Mouse (Mus musculus) neural tube, embryonic 11.5 days (tissue): ENCODE results near the gene Gp9. TPM values are rescaled to one million over a fixed set of nuclear protein-coding genes. Genes with fewer than 3 reads are reported as not detected.
"Not testable (repeated sequence)": the region's sequence is repeated elsewhere in the genome, so short reads cannot be mapped to it uniquely, and the experiment has no call there.

Experiments used
- ATAC-seq: fragments of 200-750 bp; cut with Nextera tagmentation; 2 replicates; pipeline ENCODE4 v1.8.0; 2017; ENCODE audit warnings: moderate number of reproducible peaks, mild to moderate bottlenecking, moderate TSS enrichment, moderate library complexity; ENCODE audit not compliant: insufficient read depth, low FRiP score, low TSS enrichment
- DNase-seq: peaks from one replicate; pipeline ENCODE4 v3.0.0-alpha.2; 2015; ENCODE audit warnings: low spot score
- H3K27ac ChIP-seq: fragments of 300-500 bp; sonication (generic); 2 replicates; pipeline ENCODE4 v1.5.1; 2014; ENCODE audit warnings: low read depth, mild to moderate bottlenecking, low read length
- H3K27me3 ChIP-seq: fragments of 300-500 bp; sonication (generic); 2 replicates; pipeline ENCODE4 v1.6.1; 2014; ENCODE audit warnings: mild to moderate bottlenecking, low read length, mixed read lengths; ENCODE audit not compliant: control insufficient read depth, insufficient read depth
- H3K36me3 ChIP-seq: fragments of 300-500 bp; sonication (generic); 2 replicates; pipeline ENCODE4 v1.6.1; 2014; ENCODE audit warnings: mild to moderate bottlenecking, low read length, moderate library complexity, mixed read lengths; ENCODE audit not compliant: control insufficient read depth, insufficient read depth
- H3K4me1 ChIP-seq: fragments of 300-500 bp; sonication (generic); 2 replicates; pipeline ENCODE4 v1.6.1; 2014; ENCODE audit warnings: low read length, mixed read lengths; ENCODE audit not compliant: control insufficient read depth, insufficient read depth
- H3K4me2 ChIP-seq: fragments of 300-500 bp; sonication (generic); 2 replicates; pipeline ENCODE4 v1.6.1; 2014; ENCODE audit warnings: low read depth, mild to moderate bottlenecking, moderate library complexity
- H3K4me3 ChIP-seq: fragments of 300-500 bp; sonication (generic); 2 replicates; pipeline ENCODE4 v1.5.1; 2014; ENCODE audit warnings: low read depth, low read length
- H3K9ac ChIP-seq: fragments of 300-500 bp; sonication (generic); 2 replicates; pipeline ENCODE4 v1.6.1; 2014; ENCODE audit warnings: mild to moderate bottlenecking, low read length
- H3K9me3 ChIP-seq: fragments of 300-500 bp; sonication (generic); 2 replicates; pipeline ENCODE4 v1.6.1; 2016; ENCODE audit warnings: low read length; ENCODE audit not compliant: control insufficient read depth
- WGBS: fragments of 180-500 bp; shearing (Covaris S2); extraction: QIAGEN DNeasy Blood & Tissue Kit; methylation state at CpG from one replicate; pipeline ENCODE4 v1.1.7; 2014; 5-methylcytosine and 5-hydroxymethylcytosine counted together
- polyA plus RNA-seq: library from polyadenylated mRNA; unstranded; fragments of >200 nt; fragmentation: Nextera tagmentation; extraction: Ambion mirVana; gene quantifications from 2 replicates; pipeline ENCODE4 v1.2.1, GENCODE M21; 2014

Gp9 gene
- polyA plus RNA-seq, 1 experiment from 2014 or later, result 2.6 TPM

- DNase-seq (no peak), ATAC-seq (no peak)
- H3K4me1 ChIP-seq, result no peaks in the 10 kb centered on the region
- H3K9ac ChIP-seq, result no peak overlapping the region
- no peak overlapping the region for H3K4me3 ChIP-seq
- H3K36me3 ChIP-seq, result peaks cover 4% of the 10 kb centered on the region; the same call in 1 of the 2 replicates
- no peak overlapping the region for H3K4me2 ChIP-seq
- WGBS, result 78% methylated on average over 3 of the region's 3 CpGs
- no peaks in the 10 kb centered on the region for H3K9me3 ChIP-seq
- no peaks in the 10 kb centered on the region for H3K27me3 ChIP-seq
- no peak overlapping the region for H3K27ac ChIP-seq
Observed at GRCm38 (mm10) chr6:87759404-87759803, 18.5 kb upstream of the Gp9 start.

GRCm38 (mm10) chr6:87759850-87760249 is 18.0 kb upstream of the Gp9 start:
- Histone ChIP-seq H3K27me3 (no peaks in the 10 kb centered on the region), H3K9ac (no peak overlapping the region), H3K4me3 (no peak overlapping the region), H3K4me1 (no peaks in the 10 kb centered on the region), H3K9me3 (no peaks in the 10 kb centered on the region), H3K4me2 (no peak overlapping the region), H3K27ac (no peak overlapping the region), H3K36me3 (peaks cover 4% of the 10 kb centered on the region; the same call in 1 of the 2 replicates)
- ATAC-seq (no peak), DNase-seq (no peak)
- 73% methylated on average over 3 of the region's 3 CpGs for WGBS

GRCm38 (mm10) chr6:87762161-87762560 is 15.7 kb upstream of the Gp9 start:
- 86% methylated on average over 5 of the region's 5 CpGs for WGBS
- H3K27ac ChIP-seq, result no peak overlapping the region
- H3K36me3 ChIP-seq, result no peaks in the 10 kb centered on the region
- no peaks in the 10 kb centered on the region for H3K27me3 ChIP-seq
- ATAC-seq, result no peak
- H3K4me1 ChIP-seq, result no peaks in the 10 kb centered on the region
- no peak overlapping the region for H3K9ac ChIP-seq
- H3K4me2 ChIP-seq, result no peak overlapping the region
- H3K9me3 ChIP-seq, result no peaks in the 10 kb centered on the region
- no peak for DNase-seq
- H3K4me3 ChIP-seq, result no peak overlapping the region

- Histone ChIP-seq H3K4me1 (no peaks in the 10 kb centered on the region), H3K4me2 (no peak overlapping the region), H3K9me3 (no peaks in the 10 kb centered on the region), H3K9ac (no peak overlapping the region), H3K4me3 (no peak overlapping the region), H3K36me3 (no peaks in the 10 kb centered on the region), H3K27me3 (no peaks in the 10 kb centered on the region), H3K27ac (no peak overlapping the region)
- ATAC-seq (no peak), DNase-seq (no peak)
- WGBS, result 68% methylated on average over 4 of the region's 4 CpGs
Observed at GRCm38 (mm10) chr6:87763376-87764280, 14.2 kb upstream of the Gp9 start.

GRCm38 (mm10) chr6:87764296-87764695 is 13.6 kb upstream of the Gp9 start:
- H3K27me3 ChIP-seq, H3K4me2 ChIP-seq, H3K36me3 ChIP-seq, DNase-seq, H3K4me1 ChIP-seq, H3K27ac ChIP-seq, H3K4me3 ChIP-seq, ATAC-seq, H3K9ac ChIP-seq, H3K9me3 ChIP-seq: not testable (repeated sequence)
- WGBS, result 93% methylated on average over 2 of the region's 2 CpGs

GRCm38 (mm10) chr6:87770626-87771025 is 7.2 kb upstream of the Gp9 start:
- Histone ChIP-seq H3K9ac (no peak overlapping the region), H3K4me3 (no peak overlapping the region), H3K9me3 (no peaks in the 10 kb centered on the region), H3K27ac (no peak overlapping the region), H3K36me3 (no peaks in the 10 kb centered on the region), H3K4me1 (no peaks in the 10 kb centered on the region), H3K27me3 (no peaks in the 10 kb centered on the region), H3K4me2 (no peak overlapping the region)
- ATAC-seq (no peak), DNase-seq (no peak)
- WGBS, result 56% methylated on average over 8 of the region's 8 CpGs

GRCm38 (mm10) chr6:87774466-87774865 is 3.4 kb upstream of the Gp9 start:
- Histone ChIP-seq H3K36me3 (no peaks in the 10 kb centered on the region), H3K4me3 (no peak overlapping the region), H3K4me2 (no peak overlapping the region), H3K4me1 (no peaks in the 10 kb centered on the region), H3K27ac (no peak overlapping the region), H3K9me3 (no peaks in the 10 kb centered on the region), H3K9ac (no peak overlapping the region), H3K27me3 (no peaks in the 10 kb centered on the region)
- 37% methylated on average over 1 of the region's 1 CpGs for WGBS
- ATAC-seq (no peak), DNase-seq (no peak)

- Histone ChIP-seq H3K4me2 (no peak overlapping the region), H3K4me1 (no peaks in the 10 kb centered on the region), H3K9me3 (no peaks in the 10 kb centered on the region), H3K4me3 (no peak overlapping the region), H3K27me3 (no peaks in the 10 kb centered on the region), H3K27ac (no peak overlapping the region), H3K36me3 (no peaks in the 10 kb centered on the region), H3K9ac (no peak overlapping the region)
- 89% methylated on average over 9 of the region's 9 CpGs for WGBS
- ATAC-seq (no peak), DNase-seq (no peak)
Observed at GRCm38 (mm10) chr6:87774909-87775308, 3.0 kb upstream of the Gp9 start.

GRCm38 (mm10) chr6:87775588-87776245 is 2.2 kb upstream of the Gp9 start:
- DNase-seq, result no peak
- Histone ChIP-seq H3K9ac (no peak overlapping the region), H3K4me3 (no peak overlapping the region), H3K9me3 (no peaks in the 10 kb centered on the region), H3K4me1 (no peaks in the 10 kb centered on the region), H3K36me3 (no peaks in the 10 kb centered on the region), H3K27me3 (no peaks in the 10 kb centered on the region), H3K4me2 (no peak overlapping the region), H3K27ac (no peak overlapping the region)
- 72% methylated on average over 3 of the region's 3 CpGs for WGBS
- no peak for ATAC-seq
